Mouse (Mus musculus) neural tube, embryonic 15.5 days (tissue): Measurements from ENCODE around the gene Zfp280c. TPM values are rescaled to one million over a fixed set of nuclear protein-coding genes. Genes with fewer than 3 reads are reported as not detected.

Experiments
- ATAC-seq: fragments of 200-750 bp; cut with Nextera tagmentation; 2 replicates; pipeline ENCODE4 v1.8.0; 2017; ENCODE audit warnings: mild to moderate bottlenecking, moderate TSS enrichment, moderate library complexity; ENCODE audit not compliant: low FRiP score
- H3K27ac ChIP-seq: fragments of 300-500 bp; sonication (generic); replicated peaks from 2 replicates; pipeline ENCODE4 v1.5.1; 2015; ENCODE audit warnings: mild to moderate bottlenecking, inconsistent platforms
- H3K27me3 ChIP-seq: fragments of 300-500 bp; sonication (generic); replicated peaks from 2 replicates; pipeline ENCODE4 v1.6.1; 2015; ENCODE audit warnings: inconsistent platforms
- H3K36me3 ChIP-seq: fragments of 300-500 bp; sonication (generic); 2 replicates; pipeline ENCODE4 v1.6.1; 2015; ENCODE audit warnings: inconsistent platforms
- H3K4me1 ChIP-seq: fragments of 300-500 bp; sonication (generic); 2 replicates; pipeline ENCODE4 v1.6.1; 2015; ENCODE audit warnings: inconsistent platforms
- H3K4me2 ChIP-seq: fragments of 300-500 bp; sonication (generic); 2 replicates; pipeline ENCODE4 v1.6.1; 2015; ENCODE audit warnings: inconsistent platforms, mild to moderate bottlenecking, moderate library complexity
- H3K4me3 ChIP-seq: fragments of 300-500 bp; sonication (generic); replicated peaks from 2 replicates; pipeline ENCODE4 v1.5.1; 2015; ENCODE audit warnings: mild to moderate bottlenecking, inconsistent platforms
- H3K9ac ChIP-seq: fragments of 300-500 bp; sonication (generic); replicated peaks from 2 replicates; pipeline ENCODE4 v1.6.1; 2015; ENCODE audit warnings: mild to moderate bottlenecking, inconsistent platforms
- H3K9me3 ChIP-seq: fragments of 300-500 bp; sonication (generic); replicated peaks from 2 replicates; pipeline ENCODE4 v1.6.1; 2016; ENCODE audit warnings: inconsistent platforms
- WGBS: fragments of 180-500 bp; shearing (Covaris S2); methylation state at CpG from one replicate; pipeline ENCODE4 v1.1.7; 2015; ENCODE audit warnings: mixed read lengths; 5-methylcytosine and 5-hydroxymethylcytosine counted together
- polyA plus RNA-seq: library from polyadenylated mRNA; unstranded; fragments of >200 nt; fragmentation: Nextera tagmentation; extraction: Ambion mirVana; gene quantifications from 2 replicates; pipeline ENCODE4 v1.2.1, GENCODE M21; 2015

Zfp280c gene
- polyA plus RNA-seq, 1 experiment from 2014 or later: 7.2 TPM

DNA sequence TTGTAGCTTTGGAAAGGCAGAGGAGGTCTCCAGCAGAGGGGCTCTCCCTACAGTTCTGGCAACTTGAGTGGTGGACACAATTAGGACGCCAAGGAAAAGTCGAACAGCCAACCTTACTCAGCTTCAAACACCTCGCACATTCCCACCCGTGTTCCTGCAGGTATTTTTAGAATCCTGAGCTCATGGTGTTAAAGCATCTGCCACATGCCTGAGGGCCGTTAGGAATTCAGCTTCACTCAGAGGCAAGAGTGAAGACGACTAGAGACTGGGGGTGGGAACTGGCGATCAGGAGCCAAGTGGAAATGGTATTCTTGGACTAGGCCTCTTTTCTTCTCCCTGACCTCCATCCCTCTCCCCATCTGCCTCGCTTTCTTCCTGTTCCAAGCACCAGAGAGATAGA, 68.4 kb downstream of the Zfp280c start:
- Histone ChIP-seq H3K36me3 (no peaks in the 10 kb centered on the region), H3K4me2 (no peak overlapping the region), H3K9ac (no peak overlapping the region), H3K4me3 (no peak overlapping the region), H3K4me1 (peaks cover 20% of the 10 kb centered on the region), H3K27me3 (no peaks in the 10 kb centered on the region), H3K27ac (no peak overlapping the region), H3K9me3 (no peaks in the 10 kb centered on the region)
- 60% methylated on average over 8 of the region's 8 CpGs for WGBS
- ATAC-seq: no peak

GRCm38 (mm10) chrX:48525332-48525731, 69.0 kb downstream of the Zfp280c start:
- ATAC-seq: no peak

DNA sequence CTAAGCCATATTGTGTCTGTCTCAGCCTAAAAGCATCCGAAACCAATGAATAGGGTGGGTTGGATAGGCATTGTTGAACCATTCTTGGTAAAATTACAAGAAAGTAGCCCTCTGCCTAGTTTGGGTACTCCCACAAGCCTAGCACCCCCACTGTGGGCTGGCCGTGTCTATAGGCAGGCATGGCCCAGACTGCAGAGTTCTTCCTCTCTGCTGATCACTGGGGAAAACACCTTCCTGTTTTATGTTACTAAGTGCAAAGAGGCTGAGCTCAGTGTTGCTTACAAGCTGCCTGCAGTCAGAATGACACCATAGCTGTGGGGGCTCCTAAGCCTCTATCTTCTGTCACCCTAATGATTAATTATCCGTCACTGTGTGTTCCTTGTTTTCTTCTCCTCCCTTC, 70.8 kb downstream of the Zfp280c start:
- Histone ChIP-seq H3K9ac (no peak overlapping the region), H3K9me3 (no peaks in the 10 kb centered on the region), H3K4me3 (0 out of 2 replicates have a peak overlapping the region, but pooled peaks have one; percentile 1), H3K27me3 (no peaks in the 10 kb centered on the region), H3K4me1 (peaks cover 20% of the 10 kb centered on the region), H3K36me3 (no peaks in the 10 kb centered on the region), H3K27ac (no peak overlapping the region), H3K4me2 (peak overlapping the region; percentile 68)
- WGBS: 61% methylated on average over 3 of the region's 3 CpGs
- no peak for ATAC-seq

More at GRCm38 (mm10) chrX:48525332-48525731, 69.0 kb downstream of the Zfp280c start:
- WGBS: 69% methylated on average over 1 of the region's 1 CpGs
- no peaks in the 10 kb centered on the region for H3K27me3 ChIP-seq
- no peak overlapping the region for H3K4me3 ChIP-seq
- H3K9me3 ChIP-seq: no peaks in the 10 kb centered on the region
- H3K36me3 ChIP-seq: no peaks in the 10 kb centered on the region
- H3K4me2 ChIP-seq: no peak overlapping the region
- H3K27ac ChIP-seq: no peak overlapping the region
- no peak overlapping the region for H3K9ac ChIP-seq
- peaks cover 20% of the 10 kb centered on the region for H3K4me1 ChIP-seq

GRCm38 (mm10) chrX:48521651-48522050, 72.7 kb downstream of the Zfp280c start:
- Histone ChIP-seq H3K36me3 (no peaks in the 10 kb centered on the region), H3K9ac (no peak overlapping the region), H3K4me2 (peak overlapping the region; percentile 68), H3K27ac (no peak overlapping the region), H3K9me3 (no peaks in the 10 kb centered on the region), H3K27me3 (no peaks in the 10 kb centered on the region), H3K4me1 (peaks cover 20% of the 10 kb centered on the region), H3K4me3 (peak overlapping the region; percentile 54)
- 82% methylated on average over 3 of the region's 3 CpGs for WGBS
- ATAC-seq: no peak

GRCm38 (mm10) chrX:48519549-48520085, 74.7 kb downstream of the Zfp280c start:
- Histone ChIP-seq H3K4me1 (peaks cover 20% of the 10 kb centered on the region), H3K36me3 (no peaks in the 10 kb centered on the region), H3K4me2 (peak overlapping the region; percentile 68)

DNA sequence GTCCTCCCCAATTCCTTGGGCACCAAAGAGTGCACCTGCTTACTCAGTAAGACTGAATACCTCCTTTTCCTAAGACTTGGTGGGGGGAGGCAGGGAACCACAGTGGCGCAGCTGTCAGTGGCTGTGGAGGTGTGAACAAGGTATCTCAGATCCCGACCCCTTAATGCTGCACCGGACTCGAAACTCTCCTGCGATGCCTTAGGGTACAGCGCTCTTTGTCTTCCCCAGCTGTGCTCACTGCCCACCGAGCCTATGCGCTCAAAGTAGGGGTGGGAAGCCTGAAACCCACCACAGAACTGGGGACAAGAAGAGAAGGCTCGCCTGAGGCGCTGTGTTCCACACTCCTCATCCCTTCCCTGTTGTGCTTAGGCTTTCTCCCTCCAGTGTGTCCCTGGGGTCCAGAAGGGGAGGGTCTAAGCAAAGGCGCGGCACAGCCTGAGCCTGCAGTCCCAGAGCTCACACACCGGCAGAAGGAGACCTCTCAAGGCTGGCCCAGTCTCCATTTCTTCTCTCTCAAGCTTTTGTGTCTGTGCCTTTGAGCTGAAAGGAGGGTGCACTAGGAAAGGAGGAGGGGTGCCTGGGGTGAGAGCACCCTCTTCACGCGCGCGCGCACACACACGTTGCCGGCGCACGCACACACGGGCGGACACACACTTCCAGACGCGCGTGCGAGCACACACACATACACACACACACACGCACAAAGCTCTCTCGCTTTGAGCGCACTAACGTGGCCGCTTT, 75.3 kb downstream of the Zfp280c start, which contains the start of gene Rab33a:
Gene Rab33a, plus strand, starts transcription at position 478 of the 741 bp plus-strand sequence.
- Histone ChIP-seq H3K36me3 (no peaks in the 10 kb centered on the region), H3K4me1 (peaks cover 20% of the 10 kb centered on the region), H3K4me2 (peak within 1 kb of the TSS; percentile 68), H3K9me3 (no peaks in the 10 kb centered on the region), H3K27ac (peak within 1 kb of the TSS; percentile 93), H3K27me3 (no peaks in the 10 kb centered on the region), H3K4me3 (peak within 1 kb of the TSS; percentile 54), H3K9ac (peak within 1 kb of the TSS; percentile 62)
- ATAC-seq: peak; percentile 82
- WGBS: 33% methylated on average over 33 of the region's 33 CpGs

More at GRCm38 (mm10) chrX:48519549-48520085, 74.7 kb downstream of the Zfp280c start:
- H3K9ac ChIP-seq: peak overlapping the region; percentile 62
- H3K27ac ChIP-seq: peak overlapping the region; percentile 93
- 20% methylated on average over 20 of the region's 20 CpGs for WGBS
- no peaks in the 10 kb centered on the region for H3K27me3 ChIP-seq
- H3K9me3 ChIP-seq: no peaks in the 10 kb centered on the region
- no peak for ATAC-seq
- peak overlapping the region; percentile 54 for H3K4me3 ChIP-seq

DNA sequence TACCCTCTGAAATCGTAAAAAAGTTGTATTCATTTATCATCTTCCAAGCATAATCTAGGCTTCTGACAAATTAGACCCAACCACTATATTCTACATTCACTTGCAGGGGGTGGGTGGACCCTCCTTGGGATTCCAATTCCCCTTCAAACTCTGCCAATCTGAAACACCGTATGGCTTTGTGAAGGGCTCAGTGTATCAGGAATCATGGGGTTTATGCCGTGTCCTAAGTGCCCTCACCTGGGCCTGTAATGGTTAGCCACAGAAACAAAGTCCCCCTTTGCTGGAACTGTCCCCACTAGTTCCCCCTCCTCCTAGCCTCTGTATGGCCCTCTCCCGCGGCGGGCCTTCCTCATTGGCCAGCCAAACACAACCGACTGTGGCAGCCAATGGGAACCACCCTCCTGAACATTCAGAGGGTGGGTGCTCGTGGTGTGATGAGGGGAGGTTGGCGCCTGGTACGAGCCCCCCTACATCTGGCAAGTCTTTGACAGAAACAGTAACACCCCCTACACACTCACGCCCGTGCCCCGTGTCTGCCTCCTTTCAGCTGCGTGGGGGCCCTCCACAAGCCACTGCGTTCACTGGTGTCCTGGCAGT, 76.0 kb downstream of the Zfp280c start:
- peak overlapping the region; percentile 68 for H3K4me2 ChIP-seq
- H3K9ac ChIP-seq: peak overlapping the region; percentile 62
- H3K36me3 ChIP-seq: no peaks in the 10 kb centered on the region
- H3K4me3 ChIP-seq: peak overlapping the region; percentile 54
- WGBS: 26% methylated on average over 15 of the region's 15 CpGs
- H3K27ac ChIP-seq: peak overlapping the region; percentile 93
- H3K4me1 ChIP-seq: peaks cover 15% of the 10 kb centered on the region
- ATAC-seq: peak; percentile 95
- H3K9me3 ChIP-seq: no peaks in the 10 kb centered on the region
- H3K27me3 ChIP-seq: no peaks in the 10 kb centered on the region

DNA sequence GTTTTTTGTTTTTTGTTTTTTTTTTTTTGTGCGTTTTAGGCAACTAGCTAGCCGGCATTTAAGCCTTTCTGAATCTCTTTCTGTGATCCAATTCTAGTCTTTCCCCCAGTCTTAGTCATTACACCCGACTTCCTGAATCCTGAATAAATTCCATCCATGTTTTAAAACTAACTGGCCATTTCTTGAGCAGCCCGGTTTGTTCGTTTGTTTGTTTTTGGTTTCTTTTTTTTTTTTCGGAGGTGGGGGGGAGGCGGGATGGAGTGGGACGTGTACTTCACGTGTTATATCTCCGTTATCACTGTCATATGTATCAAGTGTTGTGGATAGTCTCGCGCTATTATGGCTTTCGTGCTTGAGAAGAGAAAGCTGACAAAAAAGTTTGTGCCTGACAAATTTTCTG, 80.5 kb downstream of the Zfp280c start:
- Histone ChIP-seq H3K4me2 (peak overlapping the region; percentile 58), H3K9me3 (no peaks in the 10 kb centered on the region), H3K27me3 (no peaks in the 10 kb centered on the region), H3K4me3 (peak overlapping the region; percentile 55), H3K36me3 (no peaks in the 10 kb centered on the region), H3K27ac (no peak overlapping the region), H3K9ac (peak overlapping the region; percentile 32; the same call in 1 of the 2 replicates), H3K4me1 (peaks cover 7% of the 10 kb centered on the region; the same call in 1 of the 2 replicates)
- 16% methylated on average over 13 of the region's 13 CpGs for WGBS
- no peak for ATAC-seq

- no peaks in the 10 kb centered on the region for H3K27me3 ChIP-seq
- H3K9me3 ChIP-seq: no peaks in the 10 kb centered on the region
- WGBS: 16% methylated on average over 45 of the region's 45 CpGs
- H3K27ac ChIP-seq: peak within 1 kb of the TSS; percentile 69
- peaks cover 7% of the 10 kb centered on the region; the same call in 1 of the 2 replicates for H3K4me1 ChIP-seq
- H3K36me3 ChIP-seq: no peaks in the 10 kb centered on the region
- peak; percentile 97 for ATAC-seq
- peak within 1 kb of the TSS; percentile 55 for H3K4me3 ChIP-seq
- H3K9ac ChIP-seq: peak within 1 kb of the TSS; percentile 57
- peak within 1 kb of the TSS; percentile 58 for H3K4me2 ChIP-seq
Observed at GRCm38 (mm10) chrX:48513166-48513807, 81.0 kb downstream of the Zfp280c start, which contains the start of gene Aifm1. Aifm1 (minus strand) TSS chrX:48513563.

DNA sequence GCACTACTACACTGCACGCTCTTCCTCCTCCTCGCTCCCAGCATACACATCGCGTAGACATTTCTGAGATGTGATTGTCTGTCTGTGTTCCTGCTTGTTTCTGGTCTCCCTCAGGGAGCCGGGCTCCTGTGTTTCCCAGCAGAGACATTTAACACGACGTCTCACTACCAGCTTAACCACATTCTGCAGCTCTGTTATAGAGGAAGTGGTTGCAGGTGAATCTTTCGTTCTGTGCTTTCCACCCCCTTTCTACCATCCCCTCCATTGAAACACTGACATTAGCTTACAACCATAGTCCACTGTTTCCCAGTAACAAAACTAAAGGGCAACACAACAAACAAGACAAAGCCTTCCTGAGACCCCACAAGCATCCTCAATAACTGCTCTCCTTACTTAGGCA, 100.5 kb downstream of the Zfp280c start:
- ATAC-seq: no peak
- WGBS: 91% methylated on average over 8 of the region's 8 CpGs
- no peak overlapping the region for H3K9ac ChIP-seq
- no peaks in the 10 kb centered on the region for H3K9me3 ChIP-seq
- no peak overlapping the region for H3K4me3 ChIP-seq
- no peaks in the 10 kb centered on the region for H3K4me1 ChIP-seq
- H3K4me2 ChIP-seq: no peak overlapping the region
- no peak overlapping the region for H3K27ac ChIP-seq
- H3K27me3 ChIP-seq: no peaks in the 10 kb centered on the region
- peaks cover 13% of the 10 kb centered on the region; the same call in 1 of the 2 replicates for H3K36me3 ChIP-seq
